Mouse (Mus musculus): ENCODE measurements around the gene Olfr688. TPM values are rescaled to one million over a fixed set of nuclear protein-coding genes. Genes with fewer than 3 reads are reported as not detected.

Gene Olfr688
- total RNA-seq (2015; ENCODE audit: low replicate concordance), result not detected in 2 replicates
- not detected in 2 replicates for total RNA-seq (2017; ENCODE audit: low replicate concordance)

- no peak for ATAC-seq (replicated peaks; ENCODE audit: low FRiP score, poor library complexity, severe bottlenecking)
Measured at GRCm38 (mm10) chr7:105287795-105288194, at the start of gene Olfr688. Olfr688 (plus strand) TSS chr7:105288095.

DNA sequence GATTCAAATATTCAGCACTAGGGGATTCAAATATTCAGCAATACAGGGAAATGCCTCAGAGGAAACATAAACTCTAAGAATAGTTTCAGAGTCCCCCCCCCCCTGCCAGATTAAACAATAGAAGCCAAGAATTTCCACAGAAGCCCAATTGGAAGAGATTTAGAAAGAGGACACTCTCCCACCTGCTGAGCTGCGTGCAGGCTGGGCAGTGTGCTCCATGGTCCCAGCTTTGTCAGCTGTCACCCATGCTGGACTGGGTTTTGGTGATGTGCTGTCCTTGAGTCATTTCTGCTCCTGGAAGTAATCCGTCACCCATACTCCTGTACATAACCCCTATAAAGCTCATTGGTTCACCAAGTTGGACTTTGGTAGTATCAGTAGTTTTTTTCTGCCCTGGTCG lies 40.2 kb upstream of the Olfr688 start:
- ATAC-seq (replicated peaks; ENCODE audit: low FRiP score, poor library complexity, severe bottlenecking), result no peak

- no peak for ATAC-seq (replicated peaks; ENCODE audit: low FRiP score, poor library complexity, severe bottlenecking)
Measured at GRCm38 (mm10) chr7:105248197-105248596, 39.7 kb upstream of the Olfr688 start.

DNA sequence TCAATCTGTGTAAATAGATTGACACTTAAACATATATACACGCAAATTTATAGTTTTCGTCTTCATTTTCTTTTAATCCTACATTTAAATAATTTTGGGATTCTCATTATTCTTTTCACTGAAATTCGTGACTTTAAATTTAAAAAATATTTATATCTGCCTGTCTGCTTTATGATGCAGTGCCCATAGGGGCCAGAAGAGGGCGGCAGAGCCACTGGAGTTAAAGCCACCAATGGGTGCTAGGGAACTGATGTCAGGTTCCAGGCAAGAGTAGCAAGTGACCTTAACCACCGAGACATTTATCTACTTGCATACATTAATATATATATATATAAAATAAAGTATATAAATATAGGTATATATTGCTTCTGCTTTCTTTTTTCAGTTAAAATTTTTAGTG lies 31.2 kb upstream of the Olfr688 start:
- ATAC-seq (replicated peaks; ENCODE audit: low FRiP score, poor library complexity, severe bottlenecking), result no peak

DNA sequence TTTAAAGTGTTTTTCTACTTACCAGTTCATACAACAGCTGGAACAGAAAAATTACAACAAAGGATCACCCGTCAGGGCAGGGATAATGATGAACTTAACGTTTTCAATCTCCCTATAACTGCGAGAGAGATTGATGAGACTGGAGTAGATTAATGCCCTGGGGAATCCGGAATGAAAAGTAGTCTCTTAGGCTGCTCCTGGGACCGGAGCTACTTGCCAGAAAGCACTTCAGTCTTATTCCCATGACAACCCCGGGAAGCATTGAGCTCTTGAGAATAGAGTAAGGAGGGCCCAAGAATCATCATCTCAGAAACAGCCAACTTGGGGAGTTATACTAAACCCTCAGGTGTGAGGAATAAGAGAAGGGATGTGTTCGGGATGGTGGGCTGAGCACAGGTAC lies 15.5 kb upstream of the Olfr688 start:
- ATAC-seq (replicated peaks; ENCODE audit: low FRiP score, poor library complexity, severe bottlenecking), result no peak

GRCm38 (mm10) chr7:105290051-105290450 lies 2.2 kb downstream of the Olfr688 start:
- ATAC-seq (replicated peaks; ENCODE audit: low FRiP score, poor library complexity, severe bottlenecking), result no peak

DNA sequence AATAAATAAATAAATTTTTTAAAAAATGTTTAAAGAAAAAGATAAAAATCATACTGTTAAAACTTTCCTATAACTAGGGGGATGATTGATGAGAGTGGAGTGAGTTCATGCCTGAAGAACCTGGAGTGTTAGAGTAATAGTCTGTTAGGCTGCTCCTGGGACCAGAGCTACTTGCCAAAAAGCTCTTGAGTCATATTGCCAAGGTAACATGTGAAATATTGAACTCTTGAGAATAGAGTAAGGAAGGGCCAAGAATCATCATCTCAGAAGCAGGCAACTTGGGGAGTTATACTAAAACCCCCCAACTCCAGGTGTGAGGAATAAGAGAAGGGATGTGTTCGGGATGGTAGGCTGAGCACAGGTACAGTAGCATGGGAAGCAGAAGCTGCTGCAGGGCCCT lies 23.0 kb downstream of the Olfr688 start, which contains the start of gene Olfr689:
Gene Olfr689 (plus strand): TSS at position 301 of the 400 bp plus-strand sequence.
- no peak for ATAC-seq (replicated peaks; ENCODE audit: low FRiP score, poor library complexity, severe bottlenecking)

DNA sequence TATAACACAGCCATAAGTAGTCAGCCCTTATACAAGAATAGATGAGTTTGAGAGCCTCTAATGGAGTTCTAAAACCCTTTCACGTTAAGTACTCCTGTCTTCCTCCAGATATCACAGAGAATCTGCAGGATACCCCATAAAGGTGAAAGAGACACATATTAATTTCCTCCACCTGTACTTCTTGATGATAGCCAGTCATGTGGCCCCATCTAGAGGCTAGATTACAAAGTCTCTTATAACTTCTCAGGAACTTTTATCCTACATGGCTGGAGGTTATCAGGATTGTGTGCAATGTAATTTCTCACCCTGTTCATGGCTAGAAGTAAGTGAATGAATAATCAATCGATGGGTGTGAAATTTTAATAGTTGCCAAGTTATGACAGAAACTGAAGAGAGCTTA lies 37.4 kb downstream of the Olfr688 start:
- ATAC-seq (replicated peaks; ENCODE audit: low FRiP score, poor library complexity, severe bottlenecking), result no peak

DNA sequence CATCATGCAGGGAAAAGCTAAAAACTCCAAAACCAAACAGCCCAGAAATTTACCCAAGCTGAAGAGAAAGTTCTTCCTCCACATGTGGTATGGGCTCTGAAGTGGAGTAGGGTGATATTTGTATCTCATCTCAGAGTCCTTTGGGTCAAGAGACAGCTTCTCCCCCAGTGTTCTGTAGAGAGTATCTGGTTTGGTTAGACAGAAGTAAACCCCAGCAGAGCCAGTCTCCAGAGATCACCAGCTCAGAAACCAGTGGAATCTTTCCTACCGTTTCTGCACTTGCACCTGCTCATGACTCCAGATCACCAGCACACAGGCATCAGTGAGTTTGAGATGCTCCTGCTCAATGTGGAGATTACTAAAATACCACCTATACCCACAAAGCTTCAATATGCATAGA lies 46.1 kb downstream of the Olfr688 start, which contains the start of gene Olfr690:
Gene Olfr690 (minus strand): TSS at position 101 of the 400 bp plus-strand sequence.
- no peak for ATAC-seq (replicated peaks; ENCODE audit: low FRiP score, poor library complexity, severe bottlenecking)

Other genes starting within 250 kb of the Olfr688 start
- not detected in 2 replicates for gene Olfr677, start 236.7 kb upstream of the Olfr688 start, total RNA-seq (2015; ENCODE audit: low replicate concordance)
- not detected in 2 replicates for gene Olfr677, start 236.7 kb upstream of the Olfr688 start, total RNA-seq (2017; ENCODE audit: low replicate concordance)
- not detected in 2 replicates for gene Olfr678, start 223.6 kb upstream of the Olfr688 start, total RNA-seq (2015; ENCODE audit: low replicate concordance)
- gene Olfr678, start 223.6 kb upstream of the Olfr688 start, total RNA-seq (2017; ENCODE audit: low replicate concordance), result not detected in 2 replicates
- not detected in 2 replicates for gene Olfr679, start 206.9 kb upstream of the Olfr688 start, total RNA-seq (2015; ENCODE audit: low replicate concordance)
- gene Olfr679, start 206.9 kb upstream of the Olfr688 start, total RNA-seq (2017; ENCODE audit: low replicate concordance), result not detected in 2 replicates
- gene Olfr680-ps1, start 195.3 kb upstream of the Olfr688 start, total RNA-seq (2015; ENCODE audit: low replicate concordance), result not detected in 2 replicates
- gene Olfr680-ps1, start 195.3 kb upstream of the Olfr688 start, total RNA-seq (2017; ENCODE audit: low replicate concordance), result not detected in 2 replicates
- not detected in 2 replicates for gene Olfr681, start 171.3 kb upstream of the Olfr688 start, total RNA-seq (2015; ENCODE audit: low replicate concordance)
- gene Olfr681, start 171.3 kb upstream of the Olfr688 start, total RNA-seq (2017; ENCODE audit: low replicate concordance), result not detected in 2 replicates
- gene Olfr683, start 141.1 kb upstream of the Olfr688 start, total RNA-seq (2015; ENCODE audit: low replicate concordance), result not detected in 2 replicates
- not detected in 2 replicates for gene Olfr683, start 141.1 kb upstream of the Olfr688 start, total RNA-seq (2017; ENCODE audit: low replicate concordance)
- gene Olfr684, start 124.4 kb upstream of the Olfr688 start, total RNA-seq (2015; ENCODE audit: low replicate concordance), result not detected in 2 replicates
- gene Olfr684, start 124.4 kb upstream of the Olfr688 start, total RNA-seq (2017; ENCODE audit: low replicate concordance), result not detected in 2 replicates
- not detected in 2 replicates for gene Olfr685, start 102.1 kb upstream of the Olfr688 start, total RNA-seq (2015; ENCODE audit: low replicate concordance)
- not detected in 2 replicates for gene Olfr685, start 102.1 kb upstream of the Olfr688 start, total RNA-seq (2017; ENCODE audit: low replicate concordance)
- not detected in 2 replicates for gene Olfr686, start 80.6 kb upstream of the Olfr688 start, total RNA-seq (2015; ENCODE audit: low replicate concordance)
- not detected in 2 replicates for gene Olfr686, start 80.6 kb upstream of the Olfr688 start, total RNA-seq (2017; ENCODE audit: low replicate concordance)
- not detected in 2 replicates for gene Olfr689, start 23.1 kb downstream of the Olfr688 start, total RNA-seq (2015; ENCODE audit: low replicate concordance)
- not detected in 2 replicates for gene Olfr689, start 23.1 kb downstream of the Olfr688 start, total RNA-seq (2017; ENCODE audit: low replicate concordance)
- not detected in 2 replicates for gene Olfr690, start 46.0 kb downstream of the Olfr688 start, total RNA-seq (2015; ENCODE audit: low replicate concordance)
- gene Olfr690, start 46.0 kb downstream of the Olfr688 start, total RNA-seq (2017; ENCODE audit: low replicate concordance), result not detected in 2 replicates
- not detected in 2 replicates for gene Olfr691, start 54.2 kb downstream of the Olfr688 start, total RNA-seq (2015; ENCODE audit: low replicate concordance)
- not detected in 2 replicates for gene Olfr691, start 54.2 kb downstream of the Olfr688 start, total RNA-seq (2017; ENCODE audit: low replicate concordance)
- not detected in 2 replicates for gene Olfr692, start 80.1 kb downstream of the Olfr688 start, total RNA-seq (2015; ENCODE audit: low replicate concordance)
- not detected in 2 replicates for gene Olfr692, start 80.1 kb downstream of the Olfr688 start, total RNA-seq (2017; ENCODE audit: low replicate concordance)
- not detected in 2 replicates for gene Gm5901, start 86.9 kb downstream of the Olfr688 start, total RNA-seq (2015; ENCODE audit: low replicate concordance)
- 7.6 TPM in 1 of 2 replicates, not detected in the other for gene Gm5901, start 86.9 kb downstream of the Olfr688 start, total RNA-seq (2017; ENCODE audit: low replicate concordance)
- gene Fam160a2, start 112.0 kb downstream of the Olfr688 start, total RNA-seq (2015; ENCODE audit: low replicate concordance), result 16.9 and 48.6 TPM in 2 replicates
- gene Fam160a2, start 112.0 kb downstream of the Olfr688 start, total RNA-seq (2017; ENCODE audit: low replicate concordance), result 3.0 and 9.2 TPM in 2 replicates
- not detected in 2 replicates for gene Cnga4, start 116.5 kb downstream of the Olfr688 start, total RNA-seq (2015; ENCODE audit: low replicate concordance)
- gene Cnga4, start 116.5 kb downstream of the Olfr688 start, total RNA-seq (2017; ENCODE audit: low replicate concordance), result not detected in 2 replicates
- not detected in 2 replicates for gene Cckbr, start 137.6 kb downstream of the Olfr688 start, total RNA-seq (2015; ENCODE audit: low replicate concordance)
- not detected in 2 replicates for gene Cckbr, start 137.6 kb downstream of the Olfr688 start, total RNA-seq (2017; ENCODE audit: low replicate concordance)
- not detected in 2 replicates for gene Cavin3, start 194.2 kb downstream of the Olfr688 start, total RNA-seq (2015; ENCODE audit: low replicate concordance)
- not detected in 2 replicates for gene Cavin3, start 194.2 kb downstream of the Olfr688 start, total RNA-seq (2017; ENCODE audit: low replicate concordance)